Mouse (Mus musculus) thymus, adult 2 months (tissue): ENCODE data around the gene Dcaf1. TPM values are rescaled to one million over a fixed set of nuclear protein-coding genes. Genes with fewer than 3 reads are reported as not detected.

Experiments
- DNase-seq: peaks from one replicate; pipeline ENCODE4 v3.0.0; 2021
- H3K27ac ChIP-seq: fragments of 200-500 bp; 2 replicates; pipeline ENCODE4 v1.5.1; 2012; ENCODE audit warnings: low read length, control low read depth; ENCODE audit not compliant: control insufficient read depth, insufficient read depth
- H3K27me3 ChIP-seq: fragments of 200-500 bp; 2 replicates; pipeline ENCODE4 v1.6.1; 2012; ENCODE audit warnings: mild to moderate bottlenecking, low read length, moderate library complexity, mixed read lengths; ENCODE audit not compliant: control insufficient read depth, insufficient read depth
- H3K36me3 ChIP-seq: fragments of 200-500 bp; 2 replicates; pipeline ENCODE4 v1.6.1; 2012; ENCODE audit warnings: mild to moderate bottlenecking, low read length, moderate library complexity; ENCODE audit not compliant: control insufficient read depth, insufficient read depth
- H3K4me1 ChIP-seq: fragments of 200-500 bp; replicated peaks from 2 replicates; pipeline ENCODE4 v1.6.1; 2012; ENCODE audit warnings: low read length; ENCODE audit not compliant: control insufficient read depth, insufficient read depth
- H3K4me3 ChIP-seq: fragments of 200-500 bp; 2 replicates; pipeline ENCODE4 v1.5.1; 2012; ENCODE audit warnings: mild to moderate bottlenecking, low read length, control low read depth, moderate library complexity; ENCODE audit not compliant: control insufficient read depth, insufficient read depth
- CTCF ChIP-seq: fragments of 200-500 bp; IDR thresholded peaks from 2 replicates; pipeline ENCODE4 v1.5.1; 2012; ENCODE audit warnings: mild to moderate bottlenecking, control low read depth, low read length, moderate library complexity, borderline replicate concordance; ENCODE audit not compliant: control insufficient read depth, poor library complexity, insufficient read depth; ENCODE audit errors: extremely low read depth
- POLR2A ChIP-seq: fragments of 200-500 bp; IDR thresholded peaks from 2 replicates; pipeline ENCODE4 v1.6.1; 2012; ENCODE audit warnings: mild to moderate bottlenecking, low read length, control low read depth, moderate library complexity; ENCODE audit not compliant: control insufficient read depth, poor library complexity, insufficient read depth; ENCODE audit errors: extremely low read depth
- WGBS: fragments of 180-500 bp; shearing (Covaris S2); methylation state at CpG from one replicate; pipeline ENCODE4 v1.1.7; 2018; 5-methylcytosine and 5-hydroxymethylcytosine counted together
- polyA plus RNA-seq: library from polyadenylated mRNA; depleted of rRNA; stranded (reverse); fragments of >200 nt; gene quantifications from 2 replicates; pipeline ENCODE4 v1.2.3, GENCODE M21; 2012; rRNA removed

Dcaf1 gene
- polyA plus RNA-seq, 1 experiment: 26.1 TPM

DNA sequence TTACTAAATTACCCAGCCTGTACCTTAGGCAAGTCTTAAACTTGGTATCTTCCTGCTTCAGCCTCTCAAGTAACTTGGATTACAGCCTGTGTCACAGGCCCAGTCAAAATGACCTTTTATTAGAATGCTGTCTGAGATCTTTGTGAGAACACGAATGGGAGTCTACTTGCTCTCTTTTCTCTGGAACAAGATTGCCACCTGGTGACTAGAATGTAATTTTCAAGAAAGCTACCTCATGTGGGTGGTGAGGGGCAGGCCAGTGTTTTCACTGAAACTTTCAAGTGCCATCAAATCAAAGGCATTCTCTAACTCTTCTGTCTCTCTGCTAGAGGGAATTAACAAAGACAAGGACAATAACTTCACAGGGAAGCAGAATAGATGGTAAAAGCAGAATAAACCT, 92.1 kb downstream of the Dcaf1 start:
- Histone ChIP-seq H3K36me3 (no peaks in the 10 kb centered on the region), H3K27ac (no peak overlapping the region), H3K4me1 (no peaks in the 10 kb centered on the region), H3K27me3 (no peaks in the 10 kb centered on the region), H3K4me3 (no peak overlapping the region)
- DNase-seq: no peak
- TF ChIP-seq POLR2A (no peak), CTCF (no peak)
- WGBS: 17% methylated on average over 1 of the region's 1 CpGs

DNA sequence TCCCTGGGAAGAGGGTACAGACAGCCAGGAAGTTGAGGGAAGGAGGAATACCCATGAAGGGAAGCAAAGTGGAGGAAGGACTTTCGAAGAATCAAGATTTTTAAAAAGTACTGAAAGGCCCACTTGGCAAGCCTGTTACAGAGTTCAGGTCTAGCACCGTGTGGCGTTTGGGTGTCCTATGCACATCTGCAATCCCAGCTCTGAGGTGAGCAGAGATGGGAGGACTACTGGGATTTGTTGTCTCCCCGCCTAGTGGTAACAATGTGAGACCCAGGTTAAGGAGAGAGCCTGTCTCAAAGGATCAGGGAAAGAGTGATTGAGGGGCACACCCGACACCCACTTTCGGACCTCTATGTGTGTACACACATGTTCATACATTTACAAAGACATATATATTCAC, 93.2 kb downstream of the Dcaf1 start:
- DNase-seq: no peak
- TF ChIP-seq POLR2A (no peak), CTCF (no peak)
- Histone ChIP-seq H3K4me1 (no peaks in the 10 kb centered on the region), H3K27ac (no peak overlapping the region), H3K27me3 (no peaks in the 10 kb centered on the region), H3K4me3 (no peak overlapping the region), H3K36me3 (no peaks in the 10 kb centered on the region)
- 95% methylated on average over 6 of the region's 6 CpGs for WGBS

Other genes with a start within 250 kb of the Dcaf1 start
- not detected in 2 replicates for gene Iqcf6, start 195.3 kb upstream of the Dcaf1 start, polyA plus RNA-seq
- gene Grm2, start 165.8 kb upstream of the Dcaf1 start, polyA plus RNA-seq: 0.19 and 0.34 TPM in 2 replicates
- 91.8 and 104 TPM in 2 replicates for gene Tex264, start 135.9 kb upstream of the Dcaf1 start, polyA plus RNA-seq
- gene Rad54l2, start 32.7 kb upstream of the Dcaf1 start, polyA plus RNA-seq: 53.0 and 78.2 TPM in 2 replicates
- 27.5 and 36.8 TPM in 2 replicates for gene Rbm15b, start 65.6 kb downstream of the Dcaf1 start, polyA plus RNA-seq
- gene Manf, start 70.1 kb downstream of the Dcaf1 start, polyA plus RNA-seq: 11.6 and 12.5 TPM in 2 replicates